Mouse (Mus musculus): ENCODE measurements around the gene Klhl5. TPM values are rescaled to one million over a fixed set of nuclear protein-coding genes. Genes with fewer than 3 reads are reported as not detected.

Klhl5 gene
- total RNA-seq, 1 experiment, result 5.0 TPM

- Histone ChIP-seq H3K9ac (ENCODE audit: insufficient read depth, low read depth, low read length, poor library complexity, severe bottlenecking) (no peak overlapping the region), H3K4me1 (ENCODE audit: control insufficient read depth in 2 of 2, insufficient read depth in 2 of 2, low read length in 2 of 2, poor library complexity in 1 of 2) (no peaks in the 10 kb centered on the region), H3K27ac (ENCODE audit: insufficient read depth, low read depth, low read length, poor library complexity, severe bottlenecking) (no peak overlapping the region), H3K36me3 (ENCODE audit: control insufficient read depth, insufficient read depth, low read length, poor library complexity, severe bottlenecking) (no peaks in the 10 kb centered on the region; the same call in 1 of the 2 replicates), H3K4me3 (ENCODE audit: insufficient read depth in 1 of 2, low read depth in 1 of 2, low read length in 2 of 2, poor library complexity in 1 of 2, severe bottlenecking in 1 of 2) (no peak overlapping the region), H3K9me3 (ENCODE audit: control insufficient read depth, insufficient read depth, low read depth, low read length) (no peaks in the 10 kb centered on the region)
- in situ Hi-C loops (cut with MboI; ENCODE audit: low sequenced_read_pairs in 2 of 2, unreplicated experiment in 2 of 2), result no loop called here
- no peak for DNase-seq (ENCODE audit: low read depth, low spot score)
- TF ChIP-seq ZNF384 (IDR thresholded peaks at IDR 0.05; ENCODE audit: low read depth, low read length), result no peak
- TF ChIP-seq HCFC1 (IDR thresholded peaks at IDR 0.05; ENCODE audit: borderline replicate concordance, insufficient read depth, low read length), result no peak
- TF ChIP-seq CHD2 (IDR thresholded peaks at IDR 0.05; ENCODE audit: low read depth, low read length), result no peak
- no peak for TF ChIP-seq ZC3H11A (IDR thresholded peaks at IDR 0.05; ENCODE audit: borderline replicate concordance, low read depth, low read length)
Measured at GRCm38 (mm10) chr5:65128481-65128880, 21.1 kb downstream of the Klhl5 start.

GRCm38 (mm10) chr5:65130528-65131210, 23.3 kb downstream of the Klhl5 start:
- Histone ChIP-seq H3K27ac (ENCODE audit: insufficient read depth, low read depth, low read length, poor library complexity, severe bottlenecking) (no peak overlapping the region), H3K9me3 (ENCODE audit: control insufficient read depth, insufficient read depth, low read depth, low read length) (no peaks in the 10 kb centered on the region), H3K36me3 (ENCODE audit: control insufficient read depth, insufficient read depth, low read length, poor library complexity, severe bottlenecking) (no peaks in the 10 kb centered on the region), H3K9ac (ENCODE audit: insufficient read depth, low read depth, low read length, poor library complexity, severe bottlenecking) (no peak overlapping the region), H3K4me3 (ENCODE audit: insufficient read depth in 1 of 2, low read depth in 1 of 2, low read length in 2 of 2, poor library complexity in 1 of 2, severe bottlenecking in 1 of 2) (peak overlapping the region; percentile 41 to 70; a peak in 3 of 4 replicates), H3K4me1 (ENCODE audit: control insufficient read depth in 2 of 2, insufficient read depth in 2 of 2, low read length in 2 of 2, poor library complexity in 1 of 2) (no peaks in the 10 kb centered on the region)
- in situ Hi-C loops (cut with MboI; ENCODE audit: low sequenced_read_pairs in 2 of 2, unreplicated experiment in 2 of 2), result no loop called here
- TF ChIP-seq CHD2 (IDR thresholded peaks at IDR 0.05; ENCODE audit: low read depth, low read length), result no peak
- TF ChIP-seq ZNF384 (IDR thresholded peaks at IDR 0.05; ENCODE audit: low read depth, low read length), result no peak
- no peak for TF ChIP-seq ZC3H11A (IDR thresholded peaks at IDR 0.05; ENCODE audit: borderline replicate concordance, low read depth, low read length)
- TF ChIP-seq HCFC1 (IDR thresholded peaks at IDR 0.05; ENCODE audit: borderline replicate concordance, insufficient read depth, low read length), result no peak
- no peak for TF ChIP-seq MAFK (IDR thresholded peaks at IDR 0.05; ENCODE audit: insufficient read depth, low read depth, low read length)
- peak; percentile 45 for DNase-seq (ENCODE audit: low read depth, low spot score)

- DNase-seq (ENCODE audit: low read depth, low spot score), result no peak
- no peaks in the 10 kb centered on the region for H3K9me3 ChIP-seq (ENCODE audit: control insufficient read depth, insufficient read depth, low read depth, low read length)
- no peaks in the 10 kb centered on the region for H3K36me3 ChIP-seq (ENCODE audit: control insufficient read depth, insufficient read depth, low read length, poor library complexity, severe bottlenecking)
- H3K4me3 ChIP-seq (ENCODE audit: insufficient read depth in 1 of 2, low read depth in 1 of 2, low read length in 2 of 2, poor library complexity in 1 of 2, severe bottlenecking in 1 of 2), result peak overlapping the region; percentile 41 to 70
- no peak for TF ChIP-seq MAFK (IDR thresholded peaks at IDR 0.05; ENCODE audit: insufficient read depth, low read depth, low read length)
- TF ChIP-seq HCFC1 (IDR thresholded peaks at IDR 0.05; ENCODE audit: borderline replicate concordance, insufficient read depth, low read length), result no peak
- TF ChIP-seq CHD2 (IDR thresholded peaks at IDR 0.05; ENCODE audit: low read depth, low read length), result no peak
- no peak for TF ChIP-seq ZC3H11A (IDR thresholded peaks at IDR 0.05; ENCODE audit: borderline replicate concordance, low read depth, low read length)
- no peak for TF ChIP-seq ZNF384 (IDR thresholded peaks at IDR 0.05; ENCODE audit: low read depth, low read length)
- H3K9ac ChIP-seq (ENCODE audit: insufficient read depth, low read depth, low read length, poor library complexity, severe bottlenecking), result no peak overlapping the region
- no peaks in the 10 kb centered on the region for H3K4me1 ChIP-seq (ENCODE audit: control insufficient read depth in 2 of 2, insufficient read depth in 2 of 2, low read length in 2 of 2, poor library complexity in 1 of 2)
- H3K27ac ChIP-seq (ENCODE audit: insufficient read depth, low read depth, low read length, poor library complexity, severe bottlenecking), result no peak overlapping the region
- in situ Hi-C loops (cut with MboI; ENCODE audit: low sequenced_read_pairs in 2 of 2, unreplicated experiment in 2 of 2), result no loop called here
Measured at GRCm38 (mm10) chr5:65131211-65131879, 24.0 kb downstream of the Klhl5 start.

DNA sequence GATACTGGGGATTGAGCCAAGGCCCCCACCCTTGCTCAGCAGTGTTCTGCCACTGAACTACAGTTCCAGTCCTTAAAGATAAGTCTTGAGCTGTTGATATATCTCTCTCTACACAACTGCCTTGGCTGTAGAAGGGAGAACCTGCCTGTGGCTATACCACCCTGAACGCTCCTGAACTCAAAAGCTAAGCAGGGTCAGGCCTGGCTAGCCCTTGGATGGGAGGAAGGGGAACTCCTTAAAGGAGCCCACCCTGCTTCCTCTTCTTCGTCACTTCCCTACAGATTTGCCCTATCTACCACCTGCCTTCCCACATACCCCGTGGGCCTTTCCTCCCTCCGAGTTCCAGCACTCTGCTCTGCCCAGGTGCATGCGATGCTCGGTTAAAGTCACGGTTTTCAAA, 28.8 kb downstream of the Klhl5 start:
- H3K9me3 ChIP-seq (ENCODE audit: control insufficient read depth, insufficient read depth, low read depth, low read length), result no peaks in the 10 kb centered on the region; the same call in 1 of the 2 replicates
- no peak overlapping the region for H3K27ac ChIP-seq (ENCODE audit: insufficient read depth, low read depth, low read length, poor library complexity, severe bottlenecking)
- no peak overlapping the region for H3K9ac ChIP-seq (ENCODE audit: insufficient read depth, low read depth, low read length, poor library complexity, severe bottlenecking)
- in situ Hi-C loops (cut with MboI; ENCODE audit: low sequenced_read_pairs in 2 of 2, unreplicated experiment in 2 of 2), result no loop called here
- TF ChIP-seq ZC3H11A (IDR thresholded peaks at IDR 0.05; ENCODE audit: borderline replicate concordance, low read depth, low read length), result no peak
- TF ChIP-seq ZNF384 (IDR thresholded peaks at IDR 0.05; ENCODE audit: low read depth, low read length), result no peak
- H3K36me3 ChIP-seq (ENCODE audit: control insufficient read depth, insufficient read depth, low read length, poor library complexity, severe bottlenecking), result no peaks in the 10 kb centered on the region
- no peak overlapping the region for H3K4me3 ChIP-seq (ENCODE audit: insufficient read depth in 1 of 2, low read depth in 1 of 2, low read length in 2 of 2, poor library complexity in 1 of 2, severe bottlenecking in 1 of 2)
- H3K4me1 ChIP-seq (ENCODE audit: control insufficient read depth in 2 of 2, insufficient read depth in 2 of 2, low read length in 2 of 2, poor library complexity in 1 of 2), result no peaks in the 10 kb centered on the region
- no peak for DNase-seq (ENCODE audit: low read depth, low spot score)

Data from ES-E14 (cell line).